Mouse (Mus musculus) forebrain, embryonic 16.5 days (tissue): ENCODE data around the gene Ssh3. TPM values are rescaled to one million over a fixed set of nuclear protein-coding genes. Genes with fewer than 3 reads are reported as not detected.
A peak's percentile ranks its signal among the peaks of the same experiment; 100 is the strongest.
"Not testable (repeated sequence)": the region's sequence is repeated elsewhere in the genome, so short reads cannot be mapped to it uniquely, and the experiment has no call there.

Experiments used
- ATAC-seq: fragments of 200-750 bp; cut with Nextera tagmentation; 2 replicates; pipeline ENCODE4 v1.8.0; 2017; ENCODE audit warnings: mild to moderate bottlenecking, moderate library complexity
- H3K27ac ChIP-seq: fragments of 300-500 bp; sonication (generic); 2 replicates; pipeline ENCODE4 v1.5.1; 2014; ENCODE audit warnings: low read length, control low read depth
- H3K27me3 ChIP-seq: fragments of 300-500 bp; sonication (generic); replicated peaks from 2 replicates; pipeline ENCODE4 v1.6.1; 2014; ENCODE audit warnings: low read length; ENCODE audit not compliant: control insufficient read depth, insufficient read depth
- H3K36me3 ChIP-seq: fragments of 300-500 bp; sonication (generic); 2 replicates; pipeline ENCODE4 v1.6.1; 2014; ENCODE audit not compliant: control insufficient read depth, insufficient read depth
- H3K4me1 ChIP-seq: fragments of 300-500 bp; sonication (generic); replicated peaks from 2 replicates; pipeline ENCODE4 v1.6.1; 2014; ENCODE audit warnings: low read length; ENCODE audit not compliant: control insufficient read depth, insufficient read depth
- H3K4me2 ChIP-seq: fragments of 300-500 bp; sonication (generic); 2 replicates; pipeline ENCODE4 v1.6.1; 2014; ENCODE audit warnings: mild to moderate bottlenecking, low read length, control low read depth
- H3K4me3 ChIP-seq: fragments of 300-500 bp; sonication (generic); replicated peaks from 2 replicates; pipeline ENCODE4 v1.5.1; 2014; ENCODE audit warnings: mild to moderate bottlenecking, low read length, control low read depth
- H3K9ac ChIP-seq: fragments of 300-500 bp; sonication (generic); replicated peaks from 2 replicates; pipeline ENCODE4 v1.6.1; 2014; ENCODE audit warnings: low read depth, low read length, control low read depth
- H3K9me3 ChIP-seq: fragments of 300-500 bp; sonication (generic); 2 replicates; pipeline ENCODE4 v1.6.1; 2016; ENCODE audit warnings: low read length; ENCODE audit not compliant: control insufficient read depth
- WGBS: fragments of 180-500 bp; shearing (Covaris S2); extraction: QIAGEN DNeasy Blood & Tissue Kit; methylation state at CpG from one replicate; pipeline ENCODE4 v1.1.7; 2014; 5-methylcytosine and 5-hydroxymethylcytosine counted together
- polyA plus RNA-seq: library from polyadenylated mRNA; unstranded; fragments of >200 nt; fragmentation: Nextera tagmentation; extraction: Ambion mirVana; gene quantifications from 2 replicates; pipeline ENCODE4 v1.2.1, GENCODE M21; 2015

Gene Ssh3
- polyA plus RNA-seq, 1 experiment from 2014 or later, result 11.8 TPM

GRCm38 (mm10) chr19:4257897-4258252 lies 11.1 kb downstream of the Ssh3 start:
- Histone ChIP-seq H3K36me3 (no peaks in the 10 kb centered on the region), H3K27ac (no peak overlapping the region), H3K4me3 (peak overlapping the region; percentile 54), H3K9ac (peak overlapping the region; percentile 59), H3K27me3 (no peaks in the 10 kb centered on the region), H3K4me2 (peak overlapping the region; percentile 92), H3K9me3 (no peaks in the 10 kb centered on the region), H3K4me1 (peaks cover 9% of the 10 kb centered on the region)
- no peak for ATAC-seq
- WGBS, result 20% methylated on average over 12 of the region's 12 CpGs

GRCm38 (mm10) chr19:4257216-4257896 lies 11.6 kb downstream of the Ssh3 start:
- H3K4me3 ChIP-seq, result peak overlapping the region; percentile 54
- H3K9me3 ChIP-seq, result no peaks in the 10 kb centered on the region
- H3K4me2 ChIP-seq, result peak overlapping the region; percentile 92
- no peaks in the 10 kb centered on the region for H3K36me3 ChIP-seq
- peak; percentile 94 for ATAC-seq
- no peaks in the 10 kb centered on the region for H3K27me3 ChIP-seq
- under 1% methylated on average over 41 of the region's 41 CpGs for WGBS
- H3K4me1 ChIP-seq, result peaks cover 9% of the 10 kb centered on the region
- H3K27ac ChIP-seq, result no peak overlapping the region
- peak overlapping the region; percentile 59 for H3K9ac ChIP-seq

GRCm38 (mm10) chr19:4255583-4256162 lies 13.3 kb downstream of the Ssh3 start:
- Histone ChIP-seq H3K9me3 (no peaks in the 10 kb centered on the region), H3K9ac (no peak overlapping the region), H3K27ac (no peak overlapping the region), H3K4me3 (no peak overlapping the region), H3K27me3 (no peaks in the 10 kb centered on the region), H3K4me2 (no peak overlapping the region), H3K36me3 (no peaks in the 10 kb centered on the region), H3K4me1 (peaks cover 9% of the 10 kb centered on the region)
- ATAC-seq, result no peak
- WGBS, result 76% methylated on average over 11 of the region's 11 CpGs

GRCm38 (mm10) chr19:4254230-4254629 lies 14.8 kb downstream of the Ssh3 start:
- H3K9ac ChIP-seq, result no peak overlapping the region
- no peak overlapping the region for H3K4me3 ChIP-seq
- no peak overlapping the region for H3K27ac ChIP-seq
- ATAC-seq, result no peak
- peaks cover 9% of the 10 kb centered on the region for H3K4me1 ChIP-seq
- H3K36me3 ChIP-seq, result no peaks in the 10 kb centered on the region
- 88% methylated on average over 7 of the region's 7 CpGs for WGBS
- H3K27me3 ChIP-seq, result no peaks in the 10 kb centered on the region
- H3K4me2 ChIP-seq, result no peak overlapping the region
- H3K9me3 ChIP-seq, result no peaks in the 10 kb centered on the region

GRCm38 (mm10) chr19:4248683-4249082 lies 20.3 kb downstream of the Ssh3 start:
- H3K9me3 ChIP-seq, H3K36me3 ChIP-seq, H3K4me1 ChIP-seq, H3K4me3 ChIP-seq, H3K27me3 ChIP-seq, ATAC-seq, H3K4me2 ChIP-seq, H3K27ac ChIP-seq, H3K9ac ChIP-seq: not testable (repeated sequence)
- 70% methylated on average over 1 of the region's 1 CpGs for WGBS

- Histone ChIP-seq H3K27ac (no peak overlapping the region), H3K9ac (no peak overlapping the region), H3K4me2 (no peak overlapping the region), H3K36me3 (no peaks in the 10 kb centered on the region), H3K9me3 (no peaks in the 10 kb centered on the region), H3K4me3 (no peak overlapping the region), H3K4me1 (no peaks in the 10 kb centered on the region), H3K27me3 (no peaks in the 10 kb centered on the region)
- ATAC-seq, result no peak
- WGBS, result 55% methylated on average over 1 of the region's 1 CpGs
Observed at GRCm38 (mm10) chr19:4247010-4247409, 22.0 kb downstream of the Ssh3 start.

- Histone ChIP-seq H3K4me1 (no peaks in the 10 kb centered on the region), H3K27me3 (no peaks in the 10 kb centered on the region), H3K4me2 (no peak overlapping the region), H3K4me3 (no peak overlapping the region), H3K9ac (no peak overlapping the region), H3K36me3 (no peaks in the 10 kb centered on the region), H3K9me3 (no peaks in the 10 kb centered on the region), H3K27ac (no peak overlapping the region)
- 81% methylated on average over 6 of the region's 6 CpGs for WGBS
- no peak for ATAC-seq
Observed at GRCm38 (mm10) chr19:4244775-4245174, 24.2 kb downstream of the Ssh3 start.

GRCm38 (mm10) chr19:4242416-4242815 lies 26.6 kb downstream of the Ssh3 start:
- no peaks in the 10 kb centered on the region for H3K27me3 ChIP-seq
- ATAC-seq, result no peak
- H3K9ac ChIP-seq, result no peak overlapping the region
- no peaks in the 10 kb centered on the region for H3K36me3 ChIP-seq
- H3K9me3 ChIP-seq, result no peaks in the 10 kb centered on the region
- no peak overlapping the region for H3K4me3 ChIP-seq
- H3K4me1 ChIP-seq, result no peaks in the 10 kb centered on the region
- no peak overlapping the region for H3K27ac ChIP-seq
- 56% methylated on average over 3 of the region's 3 CpGs for WGBS
- H3K4me2 ChIP-seq, result no peak overlapping the region

GRCm38 (mm10) chr19:4240247-4240668 lies 28.7 kb downstream of the Ssh3 start:
- Histone ChIP-seq H3K27me3 (no peaks in the 10 kb centered on the region), H3K4me1 (no peaks in the 10 kb centered on the region), H3K4me3 (no peak overlapping the region), H3K4me2 (no peak overlapping the region), H3K9me3 (no peaks in the 10 kb centered on the region), H3K36me3 (no peaks in the 10 kb centered on the region), H3K27ac (no peak overlapping the region), H3K9ac (no peak overlapping the region)
- ATAC-seq, result no peak
- 78% methylated on average over 8 of the region's 8 CpGs for WGBS
